Mouse (Mus musculus) liver, embryonic 14.5 days (tissue): ENCODE data around the gene Mcl1. TPM values are rescaled to one million over a fixed set of nuclear protein-coding genes. Genes with fewer than 3 reads are reported as not detected.

ENCODE experiments used
- ATAC-seq: fragments of 200-750 bp; cut with Nextera tagmentation; 2 replicates; pipeline ENCODE4 v1.8.0; 2017; ENCODE audit warnings: moderate number of reproducible peaks, mild to moderate bottlenecking, moderate library complexity; ENCODE audit not compliant: insufficient read depth
- DNase-seq, 3 experiments: peaks; one replicate each; pipeline ENCODE4 v3.0.0-alpha.2; 2012 to 2013; ENCODE audit warnings: low read depth in 3 of 3, low spot score in 3 of 3
- H3K27ac ChIP-seq: fragments of 300-500 bp; sonication (generic); 2 replicates; pipeline ENCODE4 v1.5.1; 2014; ENCODE audit warnings: moderate library complexity, mild to moderate bottlenecking, control low read depth, inconsistent platforms
- H3K27me3 ChIP-seq: fragments of 300-500 bp; sonication (generic); 2 replicates; pipeline ENCODE4 v1.6.1; 2014; ENCODE audit warnings: mild to moderate bottlenecking, low read length, moderate library complexity; ENCODE audit not compliant: control insufficient read depth, insufficient read depth
- H3K36me3 ChIP-seq: fragments of 300-500 bp; sonication (generic); replicated peaks from 2 replicates; pipeline ENCODE4 v1.6.1; 2014; ENCODE audit warnings: low read depth; ENCODE audit not compliant: control insufficient read depth, insufficient read depth
- H3K4me1 ChIP-seq, 2 experiments: fragments of 200-500 bp in 1 of 2; fragments of 300-500 bp in 1 of 2; sonication (generic) in 1 of 2; replicated peaks; 2 replicates each; pipeline ENCODE4 v1.6.1; 2012 to 2014; ENCODE audit warnings: antibody characterized with exemption in 1 of 2, inconsistent platforms in 1 of 2, low read length in 1 of 2; ENCODE audit not compliant: control insufficient read depth in 2 of 2, insufficient read depth in 2 of 2
- H3K4me2 ChIP-seq: fragments of 300-500 bp; sonication (generic); 2 replicates; pipeline ENCODE4 v1.6.1; 2014; ENCODE audit warnings: low read depth, mild to moderate bottlenecking, control low read depth, moderate library complexity
- H3K4me3 ChIP-seq, 2 experiments: fragments of 200-500 bp in 1 of 2; fragments of 300-500 bp in 1 of 2; sonication (generic) in 1 of 2; 2 replicates each; pipeline ENCODE4 v1.5.1; 2012 to 2014; ENCODE audit warnings: low read depth in 2 of 2, low read length in 2 of 2, mild to moderate bottlenecking in 2 of 2, control low read depth in 1 of 2, inconsistent platforms in 1 of 2, moderate library complexity in 1 of 2; ENCODE audit not compliant: insufficient read depth in 1 of 2
- H3K9ac ChIP-seq: fragments of 300-500 bp; sonication (generic); replicated peaks from 2 replicates; pipeline ENCODE4 v1.6.1; 2014; ENCODE audit warnings: mild to moderate bottlenecking, control low read depth, moderate library complexity
- H3K9me3 ChIP-seq: fragments of 300-500 bp; sonication (generic); 2 replicates; pipeline ENCODE4 v1.6.1; 2016; ENCODE audit warnings: low read length, mixed read lengths; ENCODE audit not compliant: control insufficient read depth
- CTCF ChIP-seq: IDR thresholded peaks from 2 replicates; pipeline ENCODE4 v1.5.1; 2016; ENCODE audit warnings: antibody characterized with exemption, low read depth, control low read depth
- EP300 ChIP-seq: IDR thresholded peaks from 2 replicates; pipeline ENCODE4 v1.6.1; 2016; ENCODE audit warnings: antibody characterized with exemption, low read depth
- WGBS: fragments of 180-500 bp; shearing (Covaris S2); extraction: QIAGEN DNeasy Blood & Tissue Kit; methylation state at CpG from one replicate; pipeline ENCODE4 v1.1.7; 2014; ENCODE audit not compliant: insufficient replicate concordance; 5-methylcytosine and 5-hydroxymethylcytosine counted together
- polyA plus RNA-seq, 2 experiments: library from polyadenylated mRNA; depleted of rRNA in 1 of 2; stranded (reverse) in 1 of 2; unstranded in 1 of 2; fragments of >200 nt; fragmentation: Nextera tagmentation in 1 of 2; extraction: Ambion mirVana in 1 of 2; gene quantifications; 2 replicates each; pipeline versions ENCODE4 v1.2.1 to v1.2.3; 2012 to 2014

Mcl1 gene
- polyA plus RNA-seq, 2 experiments: 34.6 to 39.2 TPM

GRCm38 (mm10) chr3:95666124-95666844 lies 7.7 kb downstream of the Mcl1 start:
- Histone ChIP-seq H3K36me3 (peaks cover 49% of the 10 kb centered on the region), H3K27ac (peak overlapping the region; percentile 77), H3K4me3 (0 out of 4 replicates have a peak overlapping the region, but pooled peaks of 1 of the 2 experiments have one; percentile 1), H3K9me3 (no peaks in the 10 kb centered on the region), H3K9ac (peak overlapping the region; percentile 14), H3K4me1 (peaks cover 57 to 70% of the 10 kb centered on the region in 2 experiments), H3K4me2 (peak overlapping the region; percentile 45), H3K27me3 (no peaks in the 10 kb centered on the region)
- ATAC-seq (peak; percentile 76), DNase-seq (peak; percentile 73 to 86 (median 81))
- TF ChIP-seq CTCF: no peak
- peak; percentile 59 for TF ChIP-seq EP300
- 41% methylated on average over 6 of the region's 6 CpGs for WGBS

GRCm38 (mm10) chr3:95667521-95667920 lies 8.9 kb downstream of the Mcl1 start:
- H3K9me3 ChIP-seq: no peaks in the 10 kb centered on the region
- DNase-seq (no peak), ATAC-seq (no peak)
- no peak for TF ChIP-seq EP300
- TF ChIP-seq CTCF: no peak
- 0 out of 2 replicates have a peak overlapping the region, but pooled peaks have one; percentile 7 for H3K9ac ChIP-seq
- no peak overlapping the region for H3K4me2 ChIP-seq
- peak overlapping the region; percentile 51 for H3K27ac ChIP-seq
- H3K36me3 ChIP-seq: peaks cover 38% of the 10 kb centered on the region
- WGBS: 64% methylated on average over 4 of the region's 4 CpGs
- no peak overlapping the region for H3K4me3 ChIP-seq
- H3K4me1 ChIP-seq: peaks cover 51 to 74% of the 10 kb centered on the region in 2 experiments
- no peaks in the 10 kb centered on the region for H3K27me3 ChIP-seq

GRCm38 (mm10) chr3:95668026-95668425 lies 9.4 kb downstream of the Mcl1 start:
- H3K9me3 ChIP-seq: no peaks in the 10 kb centered on the region
- TF ChIP-seq EP300 (no peak), CTCF (no peak)
- no peak overlapping the region; the same call in 1 of the 2 replicates for H3K4me2 ChIP-seq
- 45% methylated on average over 7 of the region's 7 CpGs for WGBS
- H3K27me3 ChIP-seq: no peaks in the 10 kb centered on the region
- ATAC-seq: no peak
- no peak overlapping the region for H3K4me3 ChIP-seq
- DNase-seq: no peak
- H3K4me1 ChIP-seq: peaks cover 52 to 74% of the 10 kb centered on the region in 2 experiments
- no peak overlapping the region for H3K9ac ChIP-seq
- H3K27ac ChIP-seq: peak overlapping the region; percentile 62
- peaks cover 33% of the 10 kb centered on the region for H3K36me3 ChIP-seq

GRCm38 (mm10) chr3:95668589-95669308 lies 10.2 kb downstream of the Mcl1 start:
- H3K27ac ChIP-seq: peak overlapping the region; percentile 62
- no peaks in the 10 kb centered on the region for H3K27me3 ChIP-seq

GRCm38 (mm10) chr3:95669309-95669665 lies 10.7 kb downstream of the Mcl1 start:
- Histone ChIP-seq H3K27me3 (no peaks in the 10 kb centered on the region), H3K9ac (no peak overlapping the region), H3K4me3 (no peak overlapping the region), H3K9me3 (no peaks in the 10 kb centered on the region), H3K4me2 (no peak overlapping the region), H3K4me1 (peaks cover 56 to 72% of the 10 kb centered on the region in 2 experiments), H3K36me3 (peaks cover 20% of the 10 kb centered on the region), H3K27ac (peak overlapping the region; percentile 62)
- 82% methylated on average over 3 of the region's 3 CpGs for WGBS
- DNase-seq (no peak), ATAC-seq (no peak)
- TF ChIP-seq EP300 (no peak), CTCF (no peak)

More at GRCm38 (mm10) chr3:95668589-95669308, 10.2 kb downstream of the Mcl1 start:
- H3K4me3 ChIP-seq: no peak overlapping the region
- ATAC-seq (no peak), DNase-seq (no peak)
- peaks cover 25% of the 10 kb centered on the region for H3K36me3 ChIP-seq
- peaks cover 54 to 75% of the 10 kb centered on the region in 2 experiments for H3K4me1 ChIP-seq
- 71% methylated on average over 7 of the region's 7 CpGs for WGBS
- TF ChIP-seq CTCF (no peak), EP300 (no peak)
- H3K9me3 ChIP-seq: no peaks in the 10 kb centered on the region
- no peak overlapping the region for H3K4me2 ChIP-seq
- no peak overlapping the region for H3K9ac ChIP-seq
